Mouse (Mus musculus) mesoderm, embryonic 11.5 days (tissue): ENCODE data around the gene Chkb.

Experiments
- DNase-seq: peaks from one replicate; pipeline ENCODE4 v3.0.0-alpha.2; 2012; ENCODE audit warnings: low read depth, low spot score

The Chkb gene

DNA sequence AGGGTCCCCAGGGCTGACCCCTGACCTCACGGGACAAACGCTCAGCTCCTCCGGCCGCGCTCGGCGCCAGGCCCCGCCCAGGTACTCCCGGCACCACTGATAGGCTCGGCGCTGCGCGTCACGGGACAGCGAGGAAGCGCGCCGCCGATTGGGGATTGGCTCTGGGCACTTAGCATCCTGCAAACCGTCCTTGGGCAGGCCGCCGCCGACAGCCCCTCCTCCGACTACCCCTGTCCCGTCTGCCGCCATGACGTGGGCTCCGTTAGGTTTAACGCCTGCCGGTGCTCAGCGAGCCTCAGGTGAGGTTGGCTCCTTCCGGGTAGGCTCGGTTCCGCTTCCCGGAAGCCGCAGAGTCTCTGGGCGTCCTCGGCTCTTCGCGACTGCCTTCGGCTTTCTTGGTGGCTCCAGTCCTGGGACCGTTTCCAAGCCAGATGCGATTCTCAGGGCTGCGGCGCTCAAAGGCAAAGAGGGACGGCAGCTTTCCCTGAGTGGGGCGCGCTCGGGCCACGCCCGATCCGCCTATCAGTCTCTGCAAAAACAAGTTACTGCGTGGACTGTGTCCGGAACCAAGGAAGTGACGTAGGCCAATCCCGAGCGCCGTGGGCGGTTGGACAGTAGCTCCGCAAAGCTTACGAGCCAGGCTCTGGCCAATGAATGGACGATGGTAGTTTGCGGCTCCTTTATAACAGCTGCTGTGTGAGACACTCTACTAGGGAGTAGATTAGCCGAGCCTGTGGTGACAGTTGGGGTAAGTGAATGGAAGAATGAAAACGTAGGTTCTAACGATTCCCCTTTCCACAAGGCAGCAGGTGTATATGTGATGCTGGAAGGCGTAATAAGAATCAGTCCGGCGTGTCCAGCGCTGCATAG, at the start of gene Chkb, which contains the start of the genes C730034F03Rik and Gm44502:
TSS of gene Chkb (minus strand) at position 557 of the 870 bp plus-strand sequence.
TSS of gene C730034F03Rik (plus strand) at position 238 of the 870 bp plus-strand sequence.
TSS of gene Gm44502 (minus strand) at position 345 of the 870 bp plus-strand sequence.
- peak; percentile 93 for DNase-seq

DNA sequence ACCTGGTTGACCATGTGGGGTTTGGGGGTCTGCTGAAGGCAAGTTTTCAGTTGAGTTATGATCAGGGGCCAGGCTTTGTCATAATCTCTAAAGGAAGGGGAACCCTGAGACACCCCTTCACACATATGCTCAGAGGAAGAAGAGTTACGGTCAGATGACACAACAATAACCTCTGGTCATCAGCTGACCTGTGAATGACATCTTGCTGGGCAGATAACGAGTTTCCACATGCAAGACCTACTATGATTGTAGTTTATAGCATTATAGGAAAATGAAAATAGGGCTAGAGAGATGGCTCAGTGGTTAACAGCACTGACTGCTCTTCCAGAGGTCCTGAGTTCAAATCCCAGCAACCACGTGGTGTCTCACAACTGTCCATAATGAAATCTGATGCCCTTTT, 48.9 kb upstream of the Chkb start:
- DNase-seq = no peak

DNA sequence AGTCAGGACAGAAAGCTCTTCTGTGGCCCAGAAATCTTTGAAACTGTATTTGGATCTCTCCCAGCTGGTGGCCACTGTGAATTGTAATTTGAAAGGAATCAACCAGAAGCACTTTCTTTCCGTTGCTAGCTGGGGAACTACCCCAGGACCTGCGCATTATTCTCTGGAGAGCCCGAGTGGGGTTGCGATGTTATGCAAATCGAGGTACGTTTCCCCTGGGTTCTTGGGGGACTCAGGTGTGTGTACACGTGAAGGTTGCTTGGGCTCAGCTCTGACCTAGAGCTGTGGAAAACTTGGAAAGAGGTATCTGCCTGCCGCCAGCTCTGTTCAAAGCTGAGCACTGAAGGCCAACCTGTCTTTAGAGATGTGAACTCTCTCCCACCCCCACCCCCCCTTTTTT, 48.1 kb upstream of the Chkb start:
- no peak for DNase-seq

- no peak for DNase-seq
Observed at GRCm38 (mm10) chr15:89477091-89477491, 47.4 kb upstream of the Chkb start, which contains the start of gene Arsa. Gene Arsa, minus strand, starts transcription at chr15:89477425.

DNA sequence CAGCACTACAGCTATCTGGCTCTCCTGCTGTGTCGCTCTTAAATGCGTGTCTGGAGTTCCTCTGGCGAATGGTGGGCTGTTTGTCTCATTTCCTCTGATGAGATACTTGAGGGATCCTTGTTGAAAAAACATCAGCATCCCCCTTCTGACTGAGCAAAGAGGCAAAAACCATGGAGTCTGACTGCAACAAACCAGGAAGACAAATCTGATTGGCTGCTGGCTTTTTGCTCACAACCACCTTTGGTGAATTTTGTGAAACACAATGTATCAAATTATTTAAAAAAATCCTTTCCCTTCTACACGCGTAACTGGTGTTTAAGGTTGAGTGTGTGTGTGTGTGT, 46.7 kb upstream of the Chkb start:
- no peak for DNase-seq

DNA sequence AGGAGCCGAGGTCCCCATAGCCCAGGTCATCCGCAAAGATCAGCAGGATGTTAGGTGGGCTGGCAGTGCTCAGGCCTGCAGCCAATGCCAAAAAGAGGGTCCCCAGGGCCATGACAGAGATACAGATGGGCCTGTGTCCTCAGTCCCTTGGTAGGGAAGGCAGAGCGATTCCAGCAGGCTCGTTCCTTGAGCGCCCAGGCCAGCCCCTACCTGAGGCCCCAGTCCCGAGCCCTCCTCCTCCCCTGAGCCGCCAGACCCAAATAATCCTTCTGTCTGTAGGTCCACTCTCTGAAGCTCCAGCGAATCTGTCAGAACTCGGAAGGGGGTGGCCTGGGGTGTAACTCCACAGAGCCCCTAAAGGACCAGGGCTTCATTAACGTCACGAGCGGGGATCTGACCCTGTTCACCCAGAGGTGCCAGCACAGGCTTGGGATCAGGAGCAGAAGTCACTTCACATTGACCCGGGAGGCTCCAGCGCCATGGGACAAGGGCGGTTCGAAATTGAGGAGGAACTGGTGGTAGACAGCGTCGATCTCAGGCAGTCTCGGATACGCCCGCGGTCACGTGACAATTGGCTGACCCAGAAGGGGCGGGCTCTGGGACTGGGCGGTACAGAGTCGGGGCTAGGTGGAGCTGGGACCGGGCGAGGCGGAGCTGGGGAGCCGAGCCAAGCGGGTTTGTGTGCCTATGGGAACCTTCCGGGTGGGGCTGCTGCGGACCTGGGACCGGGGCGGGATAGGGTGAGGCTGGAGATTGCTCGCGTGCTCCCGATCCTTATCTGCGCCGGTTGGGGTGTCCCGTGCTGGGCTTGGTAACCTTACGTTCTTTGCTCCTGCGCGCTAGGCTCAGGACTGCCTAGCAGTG, 46.1 kb upstream of the Chkb start:
- peak; percentile 88 for DNase-seq

DNA sequence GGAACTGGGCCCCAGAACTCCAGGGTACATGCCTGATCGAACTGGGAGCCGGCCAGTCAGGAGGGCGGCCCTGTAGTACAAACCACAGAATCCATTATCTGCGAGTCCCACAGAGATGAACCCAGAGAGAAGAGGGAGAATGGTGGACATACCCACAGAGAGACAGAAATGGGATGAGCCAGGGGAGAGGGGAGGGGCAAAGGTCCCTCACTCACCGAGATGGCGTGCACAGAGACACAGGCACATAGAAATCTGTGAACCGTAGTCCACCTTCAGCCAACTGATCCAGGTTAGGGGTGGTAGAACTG, 45.5 kb upstream of the Chkb start:
- DNase-seq = no peak

- DNase-seq = no peak
Observed at GRCm38 (mm10) chr15:89474596-89475292, 45.0 kb upstream of the Chkb start.

DNA sequence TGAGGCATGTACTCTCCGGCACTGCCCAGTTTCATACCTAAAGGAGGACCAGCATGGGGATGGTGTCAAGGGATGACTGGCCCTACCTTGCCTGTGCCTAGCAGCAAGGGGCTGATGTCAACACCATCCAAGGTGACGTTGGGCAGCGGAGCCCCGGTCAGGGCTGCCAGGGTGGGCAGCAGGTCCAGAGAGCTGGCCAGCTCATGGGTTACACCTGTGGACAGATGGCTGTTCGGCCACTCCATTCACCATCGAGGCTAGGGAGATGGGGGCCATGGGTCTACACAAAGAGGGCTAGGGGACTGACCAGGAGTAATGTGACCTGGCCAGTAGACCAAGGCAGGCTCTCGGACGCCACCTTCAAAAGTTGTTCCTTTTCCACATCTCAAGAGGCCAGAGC, 44.2 kb upstream of the Chkb start:
- DNase-seq = no peak

- no peak for DNase-seq
Observed at GRCm38 (mm10) chr15:89473370-89473769, 43.7 kb upstream of the Chkb start.

DNA sequence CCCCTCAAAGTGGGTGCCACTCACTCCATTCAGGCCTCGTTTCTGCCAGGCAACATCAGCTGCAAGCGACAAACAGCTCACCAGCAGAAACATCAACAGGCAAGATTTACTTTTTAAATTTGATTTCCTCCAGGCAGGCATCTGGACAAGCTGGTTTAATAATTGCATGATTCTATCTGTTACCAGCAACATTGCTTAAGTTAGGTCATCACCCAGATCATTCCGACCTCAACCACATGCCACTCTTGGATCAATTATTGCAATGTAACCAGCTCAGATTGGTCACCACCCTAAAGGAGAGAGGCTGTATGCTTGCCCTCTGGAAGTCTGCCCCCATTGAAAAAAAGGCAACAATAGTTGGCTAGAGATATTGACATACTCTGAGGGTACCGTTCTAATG, 41.8 kb upstream of the Chkb start:
- DNase-seq = no peak

DNA sequence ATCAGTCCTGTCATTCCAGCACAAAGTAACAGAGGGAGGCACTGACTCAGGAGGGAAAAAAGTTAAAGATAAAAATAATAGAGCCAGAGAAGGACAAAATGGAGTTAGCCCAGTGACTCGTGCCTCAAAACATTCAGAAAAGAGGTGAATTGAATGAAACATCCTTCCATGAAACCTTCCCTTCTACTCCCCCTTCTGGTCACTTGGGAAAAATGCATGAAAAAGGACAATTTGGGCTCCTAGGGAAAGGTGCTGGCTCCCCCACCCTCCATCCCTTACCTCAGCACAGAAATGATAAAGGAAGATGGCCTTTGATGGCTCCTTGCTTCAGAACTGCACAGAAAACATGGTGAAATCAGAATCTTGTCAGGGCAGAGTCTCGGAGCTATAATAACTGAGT, 38.9 kb upstream of the Chkb start:
- DNase-seq = peak; percentile 47

- DNase-seq = peak; percentile 48
Observed at GRCm38 (mm10) chr15:89465052-89465451, 35.3 kb upstream of the Chkb start.

- DNase-seq = no peak
Observed at GRCm38 (mm10) chr15:89463334-89464235, 33.9 kb upstream of the Chkb start.

DNA sequence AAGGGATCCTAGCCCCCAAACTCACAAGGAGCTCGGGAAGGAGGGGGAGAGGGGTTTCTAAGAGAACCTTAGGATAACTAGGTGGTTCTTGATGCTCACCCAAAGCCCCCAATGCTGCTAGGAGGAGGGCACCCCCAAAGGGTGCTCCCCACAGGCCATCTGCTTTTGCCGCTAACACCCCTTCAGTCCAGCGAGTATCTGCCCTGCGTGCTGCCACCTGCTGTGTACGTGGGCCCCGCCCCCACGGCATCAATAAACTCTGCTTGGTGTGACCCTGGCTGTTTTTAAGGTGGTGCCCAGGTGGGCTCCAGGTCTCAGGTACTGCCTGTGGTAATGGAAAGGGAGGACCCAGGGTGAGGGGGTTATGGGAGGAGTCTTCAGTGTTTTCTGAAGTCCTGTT, 32.5 kb upstream of the Chkb start:
- DNase-seq = no peak

DNA sequence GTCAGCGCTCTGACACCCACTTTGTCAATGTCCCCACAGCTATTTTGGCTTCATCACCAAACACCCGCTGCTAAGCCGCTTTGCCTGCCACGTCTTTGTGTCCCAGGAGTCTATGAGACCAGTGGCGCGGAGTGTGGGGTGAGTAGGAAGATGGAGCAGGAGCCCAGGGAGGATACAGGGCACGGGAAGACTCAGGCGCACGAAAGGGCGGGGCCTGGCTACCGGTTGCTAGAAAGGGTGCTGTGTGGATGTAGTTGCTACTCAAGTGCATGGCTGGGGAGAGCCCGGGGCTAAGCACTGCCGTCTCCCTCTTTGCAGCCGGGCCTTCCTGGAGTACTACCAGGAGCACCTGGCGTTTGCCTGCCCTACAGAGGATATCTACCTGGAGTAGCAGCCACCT, 31.6 kb upstream of the Chkb start:
- DNase-seq = no peak

GRCm38 (mm10) chr15:89460298-89460697, 30.6 kb upstream of the Chkb start:
- no peak for DNase-seq

DNA sequence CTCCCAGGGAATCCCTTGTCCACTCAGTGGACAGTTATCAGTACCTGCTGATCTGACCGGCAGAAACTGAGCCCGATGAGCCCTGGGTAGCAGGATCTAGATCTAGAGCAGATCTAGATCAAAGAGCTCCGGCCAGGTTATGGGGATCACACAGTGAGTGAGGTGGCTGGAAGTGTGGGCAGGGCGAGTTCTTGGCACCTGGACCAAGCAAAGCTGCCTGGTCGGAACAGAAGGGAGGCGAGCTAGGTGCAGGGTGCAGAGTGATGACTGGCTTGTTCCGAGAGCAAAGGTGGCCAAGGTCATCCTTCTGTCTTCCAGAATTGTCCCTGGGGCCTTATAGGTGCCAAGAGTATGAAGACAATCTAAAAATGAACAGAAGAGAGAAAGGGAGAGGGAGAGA, 30.1 kb upstream of the Chkb start:
- no peak for DNase-seq

GRCm38 (mm10) chr15:89458942-89459341, 29.2 kb upstream of the Chkb start:
- no peak for DNase-seq

- no peak for DNase-seq
Observed at GRCm38 (mm10) chr15:89455642-89456041, 25.9 kb upstream of the Chkb start.

DNA sequence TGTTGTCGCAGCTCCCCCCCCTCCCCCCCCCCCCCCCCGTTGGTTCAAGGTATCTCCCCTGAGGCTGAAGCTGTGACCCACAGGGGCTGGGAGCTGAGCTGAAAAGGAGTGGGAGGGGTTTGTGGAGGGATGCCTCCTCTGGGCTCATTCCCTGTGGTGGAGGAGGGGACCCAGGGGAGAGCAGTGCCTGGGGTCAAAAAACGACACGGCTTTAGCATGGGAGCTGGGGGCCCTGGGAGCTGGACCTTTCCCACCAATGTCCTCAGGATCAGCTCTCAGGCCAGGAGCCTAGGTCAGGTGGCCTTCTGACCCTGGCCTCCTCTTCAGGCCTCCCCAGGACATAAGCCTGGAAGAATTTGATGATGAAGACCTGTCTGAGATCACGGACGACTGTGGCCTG, 25.1 kb upstream of the Chkb start:
- no peak for DNase-seq
